Mouse (Mus musculus) lung, postnatal 0 days (tissue): Measurements from ENCODE around the gene Rad18.

Source experiments
- CTCF ChIP-seq: IDR thresholded peaks from 2 replicates; pipeline ENCODE4 v1.5.1; 2016; ENCODE audit warnings: antibody characterized with exemption, mild to moderate bottlenecking
- EP300 ChIP-seq: IDR thresholded peaks from 2 replicates; pipeline ENCODE4 v1.6.1; 2016; ENCODE audit warnings: antibody characterized with exemption, mild to moderate bottlenecking, control low read depth

- TF ChIP-seq CTCF (no peak), EP300 (no peak)
Measured at GRCm38 (mm10) chr6:112620027-112620426, 76.5 kb downstream of the Rad18 start.
